Mouse (Mus musculus) midbrain, embryonic 11.5 days (tissue): ENCODE data around the gene Utp6. TPM values are rescaled to one million over a fixed set of nuclear protein-coding genes. Genes with fewer than 3 reads are reported as not detected.

Experiments
- ATAC-seq: fragments of 200-750 bp; cut with Nextera tagmentation; 2 replicates; pipeline ENCODE4 v1.8.0; 2017; ENCODE audit warnings: moderate TSS enrichment, moderate library complexity; ENCODE audit not compliant: low FRiP score
- DNase-seq: peaks from one replicate; pipeline ENCODE4 v3.0.0; 2015; ENCODE audit warnings: low spot score; ENCODE audit errors: missing footprints
- H3K27ac ChIP-seq: fragments of 300-500 bp; sonication (generic); 2 replicates; pipeline ENCODE4 v1.5.1; 2014; ENCODE audit warnings: low read depth, low read length
- H3K27me3 ChIP-seq: fragments of 300-500 bp; sonication (generic); 2 replicates; pipeline ENCODE4 v1.6.1; 2014; ENCODE audit warnings: mild to moderate bottlenecking, low read length, moderate library complexity, mixed read lengths; ENCODE audit not compliant: control insufficient read depth, insufficient read depth
- H3K36me3 ChIP-seq: fragments of 300-500 bp; sonication (generic); 2 replicates; pipeline ENCODE4 v1.6.1; 2014; ENCODE audit warnings: mild to moderate bottlenecking, low read length, moderate library complexity, mixed read lengths; ENCODE audit not compliant: control insufficient read depth, insufficient read depth
- H3K4me1 ChIP-seq: fragments of 300-500 bp; sonication (generic); 2 replicates; pipeline ENCODE4 v1.6.1; 2014; ENCODE audit warnings: low read length; ENCODE audit not compliant: control insufficient read depth, insufficient read depth
- H3K4me2 ChIP-seq: fragments of 300-500 bp; sonication (generic); 2 replicates; pipeline ENCODE4 v1.6.1; 2014; ENCODE audit warnings: mild to moderate bottlenecking, moderate library complexity
- H3K4me3 ChIP-seq: fragments of 300-500 bp; sonication (generic); 2 replicates; pipeline ENCODE4 v1.5.1; 2014; ENCODE audit warnings: low read depth, low read length
- H3K9ac ChIP-seq: fragments of 300-500 bp; sonication (generic); 2 replicates; pipeline ENCODE4 v1.6.1; 2014; ENCODE audit warnings: low read length
- H3K9me3 ChIP-seq: fragments of 300-500 bp; sonication (generic); 2 replicates; pipeline ENCODE4 v1.6.1; 2016; ENCODE audit warnings: low read length; ENCODE audit not compliant: control insufficient read depth
- WGBS: fragments of 180-500 bp; shearing (Covaris S2); extraction: QIAGEN DNeasy Blood & Tissue Kit; methylation state at CpG from one replicate; pipeline ENCODE4 v1.1.7; 2014; 5-methylcytosine and 5-hydroxymethylcytosine counted together
- polyA plus RNA-seq: library from polyadenylated mRNA; unstranded; fragments of >200 nt; fragmentation: Nextera tagmentation; extraction: Ambion mirVana; gene quantifications from 2 replicates; pipeline ENCODE4 v1.2.1, GENCODE M21; 2014

The Utp6 gene
- polyA plus RNA-seq, 1 experiment from 2014 or later: 89.0 TPM

DNA sequence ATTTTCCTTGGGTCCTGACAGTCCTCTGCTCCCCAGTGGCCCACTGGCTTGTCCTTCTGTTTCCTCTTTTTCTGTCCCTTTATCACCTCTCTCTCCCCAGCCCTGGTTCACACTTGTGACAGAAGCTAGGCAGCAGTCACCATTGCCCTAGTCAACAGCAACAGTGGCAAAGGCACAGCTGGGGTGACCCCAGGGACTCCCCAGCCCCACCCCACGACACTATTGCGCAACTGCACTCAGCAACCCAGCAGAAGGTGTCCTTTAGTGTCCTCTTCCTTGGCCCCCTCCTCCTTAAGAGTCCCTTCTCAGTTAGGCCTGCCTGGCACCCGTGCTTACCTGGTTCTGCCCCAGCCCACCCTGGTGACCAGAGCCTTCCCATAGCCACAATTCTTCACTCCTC, 40.0 kb downstream of the Utp6 start:
- no peak for ATAC-seq

DNA sequence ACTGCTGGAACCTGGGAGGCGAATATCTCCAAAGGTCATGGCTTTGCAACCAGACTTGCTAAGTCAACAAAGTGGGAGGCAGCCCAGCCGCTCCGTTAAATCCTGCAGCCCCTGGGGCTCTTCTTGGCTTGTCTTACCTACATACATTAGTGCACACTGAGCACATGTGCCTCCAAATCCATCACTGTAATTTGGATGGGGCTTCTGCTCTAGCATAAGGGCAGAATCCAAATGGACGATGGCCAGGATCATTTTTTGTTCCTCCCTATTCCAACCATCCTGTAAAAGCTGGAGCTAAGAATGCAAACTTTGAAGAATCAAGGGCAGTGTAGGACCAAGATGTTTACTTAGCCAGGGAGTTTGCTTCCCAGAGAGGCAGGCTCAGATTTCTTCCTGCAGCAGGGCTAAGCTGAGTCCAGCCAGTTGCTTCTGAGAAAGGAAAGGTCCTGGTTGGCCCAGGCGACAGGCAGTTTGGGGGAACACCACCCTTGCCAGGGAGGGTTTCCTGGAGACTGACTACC, 41.6 kb downstream of the Utp6 start:
- no peaks in the 10 kb centered on the region for H3K36me3 ChIP-seq
- no peak overlapping the region for H3K4me3 ChIP-seq
- H3K27ac ChIP-seq: no peak overlapping the region
- H3K4me1 ChIP-seq: 0 out of 2 replicates have a peak, but pooled peaks cover 2% of the 10 kb centered on the region
- H3K27me3 ChIP-seq: no peaks in the 10 kb centered on the region
- no peaks in the 10 kb centered on the region for H3K9me3 ChIP-seq
- no peak for DNase-seq
- ATAC-seq: no peak
- H3K4me2 ChIP-seq: no peak overlapping the region
- WGBS: 48% methylated on average over 5 of the region's 5 CpGs
- no peak overlapping the region for H3K9ac ChIP-seq

More for the DNA sequence above, 40.0 kb downstream of the Utp6 start:
- no peak overlapping the region for H3K27ac ChIP-seq
- no peak overlapping the region for H3K4me3 ChIP-seq
- no peak overlapping the region for H3K4me2 ChIP-seq
- no peaks in the 10 kb centered on the region for H3K4me1 ChIP-seq
- H3K27me3 ChIP-seq: no peaks in the 10 kb centered on the region
- DNase-seq: no peak
- H3K36me3 ChIP-seq: no peaks in the 10 kb centered on the region
- WGBS: 84% methylated on average over 3 of the region's 3 CpGs
- H3K9me3 ChIP-seq: no peaks in the 10 kb centered on the region
- no peak overlapping the region for H3K9ac ChIP-seq

- Histone ChIP-seq H3K4me3 (no peak overlapping the region), H3K27ac (no peak overlapping the region), H3K9me3 (no peaks in the 10 kb centered on the region), H3K27me3 (no peaks in the 10 kb centered on the region), H3K36me3 (no peaks in the 10 kb centered on the region), H3K9ac (no peak overlapping the region), H3K4me1 (0 out of 2 replicates have a peak, but pooled peaks cover 2% of the 10 kb centered on the region), H3K4me2 (no peak overlapping the region)
- 0 out of 2 replicates have a peak, but pooled peaks have one; percentile 46 for ATAC-seq
- 27% methylated on average over 13 of the region's 13 CpGs for WGBS
- DNase-seq: peak; percentile 93
Observed at GRCm38 (mm10) chr11:79919685-79920504, 42.3 kb downstream of the Utp6 start.

GRCm38 (mm10) chr11:79915696-79916349, 46.4 kb downstream of the Utp6 start:
- Histone ChIP-seq H3K9ac (no peak overlapping the region), H3K9me3 (no peaks in the 10 kb centered on the region), H3K36me3 (no peaks in the 10 kb centered on the region), H3K4me3 (no peak overlapping the region), H3K27me3 (no peaks in the 10 kb centered on the region), H3K4me2 (no peak overlapping the region), H3K4me1 (0 out of 2 replicates have a peak, but pooled peaks cover 2% of the 10 kb centered on the region), H3K27ac (no peak overlapping the region)
- DNase-seq (no peak), ATAC-seq (no peak)
- WGBS: 51% methylated on average over 9 of the region's 9 CpGs

GRCm38 (mm10) chr11:79908600-79909483, 53.3 kb downstream of the Utp6 start:
- Histone ChIP-seq H3K27ac (no peak overlapping the region), H3K9ac (no peak overlapping the region), H3K4me1 (no peaks in the 10 kb centered on the region), H3K4me3 (no peak overlapping the region), H3K36me3 (no peaks in the 10 kb centered on the region), H3K27me3 (no peaks in the 10 kb centered on the region), H3K9me3 (no peaks in the 10 kb centered on the region), H3K4me2 (no peak overlapping the region)
- whole genome bisulfite sequencing: 85% methylated on average over 14 of the region's 14 CpGs
- ATAC-seq (no peak), DNase-seq (peak; percentile 85)

DNA sequence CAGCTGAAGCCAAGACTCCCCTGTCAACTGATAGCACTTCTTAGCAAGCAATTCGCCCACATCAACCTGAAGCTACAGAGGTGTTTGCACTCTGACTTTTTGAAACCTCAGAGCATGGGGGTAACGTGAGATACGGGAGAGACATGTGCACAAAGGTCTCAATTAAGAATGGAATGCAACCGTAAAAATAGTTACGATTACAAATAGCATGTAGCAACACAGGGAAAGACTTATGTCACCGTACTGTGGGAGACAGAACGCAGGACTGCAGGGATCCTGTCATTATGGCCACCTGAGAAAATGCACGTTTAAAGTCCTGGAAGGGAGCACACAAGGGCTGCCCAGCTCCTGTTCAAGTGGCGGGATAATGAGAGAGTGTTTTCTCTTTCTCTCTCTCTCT, 55.3 kb downstream of the Utp6 start:
- Histone ChIP-seq H3K4me1 (no peaks in the 10 kb centered on the region), H3K27me3 (no peaks in the 10 kb centered on the region), H3K9ac (no peak overlapping the region), H3K4me2 (no peak overlapping the region), H3K9me3 (no peaks in the 10 kb centered on the region), H3K4me3 (no peak overlapping the region), H3K36me3 (no peaks in the 10 kb centered on the region), H3K27ac (no peak overlapping the region)
- WGBS: 80% methylated on average over 9 of the region's 9 CpGs
- peak; percentile 54 for DNase-seq
- ATAC-seq: no peak

DNA sequence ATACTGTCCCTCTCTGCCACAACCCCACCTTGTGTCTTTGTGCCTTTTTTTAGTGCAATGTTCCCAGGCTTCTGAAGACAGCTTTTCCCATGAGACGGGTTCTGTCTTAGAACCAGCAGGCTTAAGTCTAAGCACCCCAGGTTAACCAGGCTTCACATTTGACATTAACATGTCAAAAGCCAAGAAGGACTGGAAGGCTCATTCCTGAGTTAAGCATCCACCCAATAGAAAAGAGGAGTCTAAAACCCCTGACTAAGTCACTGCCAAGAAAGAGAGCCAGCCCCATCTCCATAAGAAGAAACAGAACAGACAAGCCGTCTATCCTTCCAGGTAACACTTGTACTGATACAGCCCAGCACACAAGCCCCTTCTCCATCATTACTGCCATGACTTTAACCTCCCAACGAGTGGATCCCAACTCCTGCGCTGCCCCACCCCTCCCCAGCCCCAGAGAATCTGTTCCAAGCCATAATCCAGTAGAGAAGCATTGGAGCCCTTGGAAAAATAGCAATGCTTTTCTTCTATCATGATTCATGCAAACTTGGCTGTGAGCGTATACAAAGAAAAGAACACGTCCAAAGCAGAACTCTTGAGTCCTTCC, 59.2 kb downstream of the Utp6 start:
- no peak overlapping the region for H3K27ac ChIP-seq
- no peak overlapping the region for H3K9ac ChIP-seq
- H3K4me3 ChIP-seq: no peak overlapping the region
- H3K27me3 ChIP-seq: no peaks in the 10 kb centered on the region
- no peaks in the 10 kb centered on the region for H3K9me3 ChIP-seq
- H3K4me1 ChIP-seq: no peaks in the 10 kb centered on the region
- 87% methylated on average over 6 of the region's 6 CpGs for WGBS
- H3K4me2 ChIP-seq: no peak overlapping the region
- H3K36me3 ChIP-seq: no peaks in the 10 kb centered on the region
- ATAC-seq (no peak), DNase-seq (peak; percentile 57)

GRCm38 (mm10) chr11:79901146-79901545, 61.0 kb downstream of the Utp6 start:
- H3K4me2 ChIP-seq: no peak overlapping the region
- no peaks in the 10 kb centered on the region for H3K9me3 ChIP-seq
- WGBS: 88% methylated on average over 6 of the region's 6 CpGs
- DNase-seq (no peak), ATAC-seq (no peak)
- no peak overlapping the region for H3K27ac ChIP-seq
- H3K9ac ChIP-seq: no peak overlapping the region
- no peaks in the 10 kb centered on the region for H3K36me3 ChIP-seq
- no peak overlapping the region for H3K4me3 ChIP-seq
- H3K4me1 ChIP-seq: no peaks in the 10 kb centered on the region
- H3K27me3 ChIP-seq: no peaks in the 10 kb centered on the region
